Mouse (Mus musculus) erythroblast, embryonic 14.5 days (primary cell): Measurements from ENCODE around the gene Nkx2-5.

ENCODE experiments used
- GATA1 ChIP-seq: IDR thresholded peaks from 2 replicates; pipeline ENCODE4 v1.6.1; 2012; ENCODE audit warnings: low read length, inconsistent platforms, mixed read lengths
- TAL1 ChIP-seq: IDR thresholded peaks from 3 replicates; pipeline ENCODE4 v1.6.1; 2012; ENCODE audit warnings: low read length, inconsistent platforms, mixed read lengths

DNA sequence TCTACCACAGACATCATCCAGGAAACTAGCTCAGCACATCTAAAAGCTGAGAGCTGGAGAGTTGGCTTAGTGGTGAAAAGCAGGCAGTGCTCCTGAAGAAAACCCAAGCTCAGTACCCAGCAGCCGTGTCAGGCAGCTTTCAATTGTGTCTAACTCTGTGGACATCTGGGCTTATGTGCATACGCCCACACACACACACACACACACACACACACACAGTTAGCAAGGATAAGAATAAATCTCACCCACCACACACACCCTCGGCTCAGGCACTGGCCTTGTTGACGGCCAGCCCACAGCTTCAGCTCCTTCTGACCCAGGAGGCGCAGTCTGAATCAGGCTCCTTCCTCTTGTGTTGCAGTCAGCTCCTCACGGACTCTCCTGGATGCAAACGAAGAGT is 53.2 kb downstream of the Nkx2-5 start:
- TF ChIP-seq TAL1 (no peak), GATA1 (no peak)
